Mouse (Mus musculus) E14TG2a.4 (cell line): Measurements from ENCODE around the gene Prr22.

ENCODE experiments used
- H3K27me3 ChIP-seq: 2 replicates; pipeline ENCODE4 v1.6.1; 2014; ENCODE audit warnings: low read length, control low read depth; ENCODE audit not compliant: insufficient read depth
- H3K36me3 ChIP-seq: 2 replicates; pipeline ENCODE4 v1.6.1; 2014; ENCODE audit warnings: low read length, control low read depth; ENCODE audit not compliant: insufficient read depth
- H3K4me1 ChIP-seq: replicated peaks from 2 replicates; pipeline ENCODE4 v1.6.1; 2014; ENCODE audit warnings: low read depth, low read length, control low read depth
- H3K4me3 ChIP-seq: replicated peaks from 2 replicates; pipeline ENCODE4 v1.5.1; 2014; ENCODE audit warnings: mild to moderate bottlenecking, low read length
- H3K9me3 ChIP-seq: 2 replicates; pipeline ENCODE4 v1.6.1; 2014; ENCODE audit warnings: low read length, control low read depth
- CTCF ChIP-seq: conservative IDR thresholded peaks from 2 replicates; pipeline ENCODE4 v1.5.1; 2014; ENCODE audit warnings: low read length
- NANOG ChIP-seq: IDR thresholded peaks from 2 replicates; pipeline ENCODE4 v1.6.1; 2014; ENCODE audit warnings: borderline replicate concordance, low read length, mixed read lengths
- POU5F1 ChIP-seq: IDR thresholded peaks from 2 replicates; pipeline ENCODE4 v1.6.1; 2014; ENCODE audit warnings: low read length, borderline replicate concordance

Gene Prr22

GRCm38 (mm10) chr17:56764474-56765354 lies 5.3 kb upstream of the Prr22 start, which contains the start of gene Dus3l:
Dus3l (plus strand) TSS chr17:56764757.
- H3K36me3 ChIP-seq: peaks cover 39% of the 10 kb centered on the region
- H3K9me3 ChIP-seq: no peaks in the 10 kb centered on the region
- peaks cover 68% of the 10 kb centered on the region for H3K4me1 ChIP-seq
- peak within 1 kb of the TSS; percentile 92 for H3K4me3 ChIP-seq
- TF ChIP-seq POU5F1 (no peak), NANOG (no peak), CTCF (no peak)
- H3K27me3 ChIP-seq: peaks cover under 1% of the 10 kb centered on the region; the same call in 1 of the 2 replicates

- peaks cover 46% of the 10 kb centered on the region for H3K36me3 ChIP-seq
- H3K9me3 ChIP-seq: no peaks in the 10 kb centered on the region
- TF ChIP-seq POU5F1 (no peak), NANOG (no peak), CTCF (no peak)
- peak overlapping the region; percentile 92 for H3K4me3 ChIP-seq
- peaks cover 68% of the 10 kb centered on the region for H3K4me1 ChIP-seq
- H3K27me3 ChIP-seq: no peaks in the 10 kb centered on the region
Observed at GRCm38 (mm10) chr17:56765431-56765830, 4.6 kb upstream of the Prr22 start.

- Histone ChIP-seq H3K4me1 (peaks cover 67% of the 10 kb centered on the region), H3K36me3 (peaks cover 49% of the 10 kb centered on the region), H3K4me3 (peak overlapping the region; percentile 54), H3K9me3 (no peaks in the 10 kb centered on the region), H3K27me3 (no peaks in the 10 kb centered on the region)
- TF ChIP-seq POU5F1 (no peak), NANOG (no peak), CTCF (no peak)
Observed at GRCm38 (mm10) chr17:56766631-56767405, 3.2 kb upstream of the Prr22 start.

- peak overlapping the region; percentile 61 for H3K4me3 ChIP-seq
- H3K4me1 ChIP-seq: peaks cover 68% of the 10 kb centered on the region
- H3K36me3 ChIP-seq: peaks cover 49% of the 10 kb centered on the region
- no peaks in the 10 kb centered on the region for H3K27me3 ChIP-seq
- H3K9me3 ChIP-seq: no peaks in the 10 kb centered on the region
- TF ChIP-seq NANOG: no peak
Observed at GRCm38 (mm10) chr17:56767531-56768135, 2.4 kb upstream of the Prr22 start.

GRCm38 (mm10) chr17:56768941-56769340 lies 1.1 kb upstream of the Prr22 start:
- TF ChIP-seq CTCF (no peak), POU5F1 (no peak), NANOG (no peak)
- Histone ChIP-seq H3K36me3 (peaks cover 49% of the 10 kb centered on the region), H3K4me1 (peaks cover 69% of the 10 kb centered on the region), H3K4me3 (peak overlapping the region; percentile 61; the same call in 1 of the 2 replicates), H3K9me3 (no peaks in the 10 kb centered on the region), H3K27me3 (no peaks in the 10 kb centered on the region)

GRCm38 (mm10) chr17:56777568-56777967 lies 7.5 kb downstream of the Prr22 start:
- peak; percentile 77 for TF ChIP-seq CTCF
- no peak for TF ChIP-seq POU5F1
- Histone ChIP-seq H3K4me1 (peaks cover 18% of the 10 kb centered on the region), H3K36me3 (peaks cover 73% of the 10 kb centered on the region), H3K9me3 (peaks cover 8% of the 10 kb centered on the region; the same call in 1 of the 2 replicates), H3K27me3 (no peaks in the 10 kb centered on the region), H3K4me3 (no peak overlapping the region)

GRCm38 (mm10) chr17:56778779-56779362 lies 8.8 kb downstream of the Prr22 start:
- peaks cover 86% of the 10 kb centered on the region for H3K36me3 ChIP-seq
- H3K9me3 ChIP-seq: peaks cover 8% of the 10 kb centered on the region; the same call in 1 of the 2 replicates
- TF ChIP-seq NANOG: no peak
- no peak for TF ChIP-seq POU5F1
- TF ChIP-seq CTCF: no peak
- H3K4me3 ChIP-seq: no peak overlapping the region
- H3K4me1 ChIP-seq: peaks cover 5% of the 10 kb centered on the region
- no peaks in the 10 kb centered on the region for H3K27me3 ChIP-seq
